Mouse (Mus musculus) myocyte (in vitro differentiated cells): ENCODE data around the gene Cadm2. TPM values are rescaled to one million over a fixed set of nuclear protein-coding genes. Genes with fewer than 3 reads are reported as not detected.

Experiments used
- H3K27me3 ChIP-seq: one replicate; pipeline ENCODE4 v1.6.1; 2011; ENCODE audit not compliant: control insufficient read depth, insufficient read depth, insufficient read length
- H3K36me3 ChIP-seq: one replicate; pipeline ENCODE4 v1.6.1; 2011; ENCODE audit not compliant: control insufficient read depth, insufficient read depth
- H3K4me2 ChIP-seq: one replicate; pipeline ENCODE4 v1.6.1; 2011; ENCODE audit warnings: low read depth, control low read depth
- H3K4me3 ChIP-seq: one replicate; pipeline ENCODE4 v1.5.1; 2011; ENCODE audit warnings: mild to moderate bottlenecking, control low read depth, moderate library complexity
- H3K79me2 ChIP-seq: one replicate; pipeline ENCODE4 v1.6.1; 2011; ENCODE audit not compliant: control insufficient read depth, insufficient read depth
- H3ac ChIP-seq: one replicate; pipeline ENCODE4 v1.6.1; 2011; ENCODE audit not compliant: control insufficient read depth, insufficient read length
- CEBPB ChIP-seq: IDR thresholded peaks from 2 replicates; pipeline ENCODE4 v1.6.1; 2011; ENCODE audit warnings: mild to moderate bottlenecking, moderate library complexity; ENCODE audit not compliant: poor library complexity, insufficient read depth, severe bottlenecking
- E2F4 ChIP-seq: IDR thresholded peaks from one replicate; pipeline ENCODE4 v1.6.1; 2011; ENCODE audit warnings: mild to moderate bottlenecking, control low read depth, moderate library complexity; ENCODE audit not compliant: insufficient read depth
- MAX ChIP-seq: IDR thresholded peaks from one replicate; pipeline ENCODE4 v1.6.1; 2011; ENCODE audit warnings: low read depth, mild to moderate bottlenecking, control low read depth
- MYOD1 ChIP-seq, 3 experiments: IDR thresholded peaks; one replicate each; pipeline ENCODE4 v1.6.1; 2011; ENCODE audit warnings: control low read depth in 2 of 3, low read depth in 2 of 3, mild to moderate bottlenecking in 2 of 3, moderate library complexity in 1 of 3; ENCODE audit not compliant: insufficient read length in 2 of 3, control insufficient read depth in 1 of 3
- MYOG ChIP-seq, 3 experiments: IDR thresholded peaks; one replicate each; pipeline ENCODE4 v1.6.1; 2011; ENCODE audit warnings: control low read depth in 2 of 3, low read depth in 2 of 3, mild to moderate bottlenecking in 2 of 3; ENCODE audit not compliant: insufficient read length in 2 of 3, control insufficient read depth in 1 of 3, insufficient read depth in 1 of 3
- POLR2A ChIP-seq: IDR thresholded peaks from one replicate; pipeline ENCODE4 v1.6.1; 2011; ENCODE audit warnings: low read depth, mild to moderate bottlenecking, control low read depth, moderate library complexity; ENCODE audit not compliant: insufficient read length
- POLR2AphosphoS2 ChIP-seq: IDR thresholded peaks from one replicate; pipeline ENCODE4 v1.6.1; 2011; ENCODE audit warnings: low read depth, control low read depth; ENCODE audit not compliant: insufficient read length
- REST ChIP-seq: IDR thresholded peaks from one replicate; pipeline ENCODE4 v1.6.1; 2011; ENCODE audit warnings: mild to moderate bottlenecking, control low read depth, moderate library complexity; ENCODE audit not compliant: insufficient read depth, insufficient read length
- SRF ChIP-seq: IDR thresholded peaks from one replicate; pipeline ENCODE4 v1.6.1; 2011; ENCODE audit warnings: low read depth; ENCODE audit not compliant: control insufficient read depth, insufficient read length
- TCF12 ChIP-seq: IDR thresholded peaks from one replicate; pipeline ENCODE4 v1.6.1; 2011; ENCODE audit warnings: mild to moderate bottlenecking, control low read depth; ENCODE audit not compliant: poor library complexity, insufficient read depth, severe bottlenecking
- TCF3 ChIP-seq: IDR thresholded peaks from one replicate; pipeline ENCODE4 v1.6.1; 2011; ENCODE audit warnings: low read depth, control low read depth; ENCODE audit not compliant: insufficient read length
- USF1 ChIP-seq: IDR thresholded peaks from one replicate; pipeline ENCODE4 v1.6.1; 2011; ENCODE audit warnings: low read depth, mild to moderate bottlenecking, control low read depth, moderate library complexity
- polyA plus RNA-seq: library from polyadenylated mRNA; unstranded; fragments of >200 nt; fragmentation: generic; extraction: Trizol; gene quantifications from one replicate; pipeline ENCODE4 v1.2.1, GENCODE M21; 2012; ENCODE audit warnings: missing spikeins

Gene Cadm2
- polyA plus RNA-seq, 1 experiment: 0.01 TPM

DNA sequence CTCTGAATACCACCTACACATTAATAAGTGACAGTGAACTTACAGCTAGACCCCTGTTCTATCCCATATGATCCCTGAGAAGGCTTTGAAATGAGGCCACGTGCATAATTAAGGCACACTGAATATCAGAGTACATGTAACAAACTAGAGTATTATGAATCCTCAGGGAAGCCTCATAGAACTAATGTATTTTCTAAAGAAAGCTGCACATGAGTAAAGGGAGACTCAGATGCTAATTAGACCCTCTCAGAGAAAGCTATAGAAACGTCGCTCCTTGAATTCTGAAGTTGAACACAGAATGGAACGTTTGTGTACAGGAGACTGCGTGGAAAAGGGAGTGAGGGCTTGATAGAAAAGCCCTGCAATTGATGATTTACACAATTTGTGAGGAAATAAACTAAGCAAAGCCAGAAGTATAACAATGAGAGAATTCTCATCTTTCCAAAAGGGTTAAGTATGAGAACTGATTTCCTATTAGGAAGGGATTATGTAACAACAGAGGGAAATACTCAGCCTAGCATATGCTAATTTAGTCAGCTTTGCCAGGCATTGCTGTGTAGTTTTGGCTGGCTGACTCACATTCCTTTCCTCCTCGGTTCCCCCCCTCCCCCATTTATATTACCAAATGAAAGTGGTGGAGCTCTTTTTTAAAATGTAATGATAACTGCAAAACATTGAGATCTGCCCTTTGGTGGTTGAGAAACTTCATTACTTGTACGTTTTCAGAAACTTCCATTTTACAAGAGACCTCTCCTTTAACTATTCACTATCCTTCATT, 9.6 kb downstream of the Cadm2 start:
- Histone ChIP-seq H3K4me3 (no peak overlapping the region), H3K27me3 (no peaks in the 10 kb centered on the region), H3ac (no peak overlapping the region), H3K36me3 (no peaks in the 10 kb centered on the region), H3K4me2 (no peak overlapping the region), H3K79me2 (no peaks in the 10 kb centered on the region)
- TF ChIP-seq POLR2A (no peak), MAX (no peak), POLR2AphosphoS2 (no peak), SRF (no peak), USF1 (no peak), TCF12 (no peak), E2F4 (no peak), REST (no peak), MYOD1 (IDR thresholded peaks at IDR 0.05; ENCODE audit: control insufficient read depth in 1 of 3, insufficient read length in 2 of 3, low read depth in 2 of 3) (no peak), MYOG (IDR thresholded peaks at IDR 0.05; ENCODE audit: control insufficient read depth in 1 of 3, insufficient read depth in 1 of 3, insufficient read length in 2 of 3, low read depth in 2 of 3) (no peak)

DNA sequence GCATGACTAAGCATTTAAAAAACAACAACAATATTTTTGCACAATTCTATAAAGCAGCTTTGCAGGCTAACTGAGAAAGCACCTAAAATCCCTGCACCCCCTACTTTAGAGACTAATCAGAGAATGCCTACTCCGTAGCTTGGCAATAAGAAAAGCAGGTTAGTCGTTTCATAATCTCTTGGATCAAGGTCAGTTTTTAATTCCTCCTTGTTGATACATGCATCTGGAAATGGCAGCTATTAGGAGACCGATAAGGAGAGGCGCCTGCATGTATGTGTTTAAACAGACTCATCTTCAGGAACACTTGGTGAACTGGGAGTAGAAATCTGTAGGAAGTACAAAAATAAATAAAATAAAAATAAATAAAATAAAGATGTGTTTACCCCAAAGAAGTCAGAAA, 11.6 kb downstream of the Cadm2 start:
- H3ac ChIP-seq: no peak overlapping the region
- no peaks in the 10 kb centered on the region for H3K79me2 ChIP-seq
- H3K4me2 ChIP-seq: no peak overlapping the region
- no peaks in the 10 kb centered on the region for H3K36me3 ChIP-seq
- H3K27me3 ChIP-seq: no peaks in the 10 kb centered on the region
- no peak overlapping the region for H3K4me3 ChIP-seq
- no peak for TF ChIP-seq CEBPB
- TF ChIP-seq SRF: no peak
- TF ChIP-seq POLR2AphosphoS2: no peak
- no peak for TF ChIP-seq E2F4
- TF ChIP-seq POLR2A: no peak
- TF ChIP-seq MAX: no peak
- no peak for TF ChIP-seq REST
- no peak for TF ChIP-seq MYOG (IDR thresholded peaks at IDR 0.05; ENCODE audit: control insufficient read depth in 1 of 3, insufficient read depth in 1 of 3, insufficient read length in 2 of 3, low read depth in 2 of 3)
- no peak for TF ChIP-seq TCF3

GRCm38 (mm10) chr16:67608499-67608898, 12.2 kb downstream of the Cadm2 start:
- no peak for TF ChIP-seq TCF12
- TF ChIP-seq MAX: no peak
- TF ChIP-seq E2F4: no peak
- TF ChIP-seq REST: no peak
- no peak for TF ChIP-seq USF1
- H3K4me2 ChIP-seq: no peak overlapping the region

DNA sequence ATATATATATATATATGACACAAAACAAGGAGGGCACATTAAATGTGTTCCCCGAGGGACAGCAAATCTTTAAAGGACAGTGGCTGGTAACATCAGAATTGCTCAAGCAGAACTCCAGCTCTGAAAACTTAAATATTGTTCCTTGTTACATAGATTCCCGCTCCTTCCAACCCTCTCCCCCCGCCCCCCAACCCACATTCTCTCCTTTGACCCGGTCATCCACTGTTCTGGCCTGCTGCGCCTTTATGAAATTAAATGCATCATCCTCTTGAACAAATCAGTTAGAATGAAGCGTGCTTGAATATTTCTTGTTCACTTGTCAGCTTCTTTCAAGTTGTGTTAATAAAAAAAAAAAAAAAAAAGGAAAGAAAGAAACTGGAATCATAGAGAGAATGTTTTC, 15.0 kb downstream of the Cadm2 start:
- H3K27me3 ChIP-seq: no peaks in the 10 kb centered on the region
- no peaks in the 10 kb centered on the region for H3K36me3 ChIP-seq
- H3K79me2 ChIP-seq: no peaks in the 10 kb centered on the region
- no peak overlapping the region for H3ac ChIP-seq
- no peak overlapping the region for H3K4me2 ChIP-seq
- no peak for TF ChIP-seq SRF
- TF ChIP-seq POLR2AphosphoS2: no peak
- no peak for TF ChIP-seq POLR2A
- TF ChIP-seq TCF3: no peak
- no peak for TF ChIP-seq E2F4
- no peak for TF ChIP-seq TCF12
- TF ChIP-seq USF1: no peak
- no peak for TF ChIP-seq MAX
- TF ChIP-seq REST: no peak
- no peak for TF ChIP-seq MYOD1 (IDR thresholded peaks at IDR 0.05; ENCODE audit: control insufficient read depth in 1 of 3, insufficient read length in 2 of 3, low read depth in 2 of 3)
- TF ChIP-seq CEBPB: no peak
- TF ChIP-seq MYOG (IDR thresholded peaks at IDR 0.05; ENCODE audit: control insufficient read depth in 1 of 3, insufficient read depth in 1 of 3, insufficient read length in 2 of 3, low read depth in 2 of 3): no peak
- no peak overlapping the region for H3K4me3 ChIP-seq

More at GRCm38 (mm10) chr16:67608499-67608898, 12.2 kb downstream of the Cadm2 start:
- Histone ChIP-seq H3K27me3 (no peaks in the 10 kb centered on the region), H3ac (no peak overlapping the region), H3K4me3 (no peak overlapping the region), H3K36me3 (no peaks in the 10 kb centered on the region), H3K79me2 (no peaks in the 10 kb centered on the region)

- no peak overlapping the region for H3K4me2 ChIP-seq
- H3K79me2 ChIP-seq: no peaks in the 10 kb centered on the region
- no peaks in the 10 kb centered on the region for H3K27me3 ChIP-seq
- no peak overlapping the region for H3K4me3 ChIP-seq
- H3ac ChIP-seq: no peak overlapping the region
- TF ChIP-seq CEBPB (no peak), TCF3 (no peak)
- H3K36me3 ChIP-seq: no peaks in the 10 kb centered on the region
These were observed 20.7 kb downstream of the Cadm2 start for GRCm38 (mm10) chr16:67599981-67600380.
